Mouse (Mus musculus): ENCODE results near the gene Zhx3.

Zhx3 gene

GRCm38 (mm10) chr2:160729851-160730796 is 142.7 kb downstream of the Zhx3 start:
- no peak for DNase-seq (ENCODE audit: low spot score)

GRCm38 (mm10) chr2:160729436-160729835 is 143.4 kb downstream of the Zhx3 start:
- DNase-seq (ENCODE audit: low spot score): no peak

GRCm38 (mm10) chr2:160728972-160729371 is 143.8 kb downstream of the Zhx3 start:
- no peak for DNase-seq (ENCODE audit: low spot score)

GRCm38 (mm10) chr2:160725877-160726864 is 146.6 kb downstream of the Zhx3 start:
- no peak for DNase-seq (ENCODE audit: low spot score)

DNA sequence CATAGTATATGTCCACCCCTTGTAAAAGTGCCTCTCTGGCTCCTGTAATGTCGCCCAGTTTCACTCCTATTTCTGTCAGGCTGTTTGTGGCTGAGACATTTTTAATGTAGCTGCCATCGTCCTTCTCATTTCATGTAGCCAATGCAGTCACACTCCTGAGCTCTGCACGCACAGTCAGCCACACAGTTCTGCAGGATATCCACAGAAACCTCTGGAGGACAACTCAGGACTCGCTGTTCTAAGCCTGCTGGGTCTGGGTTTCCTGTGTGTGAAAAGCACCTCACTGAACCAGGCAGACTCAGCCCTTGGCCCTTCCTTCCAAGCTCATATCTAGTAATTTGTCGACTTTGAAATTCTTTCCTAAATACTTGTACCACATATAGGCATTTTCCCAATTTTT is 148.3 kb downstream of the Zhx3 start:
- no peak for DNase-seq (ENCODE audit: low spot score)

DNA sequence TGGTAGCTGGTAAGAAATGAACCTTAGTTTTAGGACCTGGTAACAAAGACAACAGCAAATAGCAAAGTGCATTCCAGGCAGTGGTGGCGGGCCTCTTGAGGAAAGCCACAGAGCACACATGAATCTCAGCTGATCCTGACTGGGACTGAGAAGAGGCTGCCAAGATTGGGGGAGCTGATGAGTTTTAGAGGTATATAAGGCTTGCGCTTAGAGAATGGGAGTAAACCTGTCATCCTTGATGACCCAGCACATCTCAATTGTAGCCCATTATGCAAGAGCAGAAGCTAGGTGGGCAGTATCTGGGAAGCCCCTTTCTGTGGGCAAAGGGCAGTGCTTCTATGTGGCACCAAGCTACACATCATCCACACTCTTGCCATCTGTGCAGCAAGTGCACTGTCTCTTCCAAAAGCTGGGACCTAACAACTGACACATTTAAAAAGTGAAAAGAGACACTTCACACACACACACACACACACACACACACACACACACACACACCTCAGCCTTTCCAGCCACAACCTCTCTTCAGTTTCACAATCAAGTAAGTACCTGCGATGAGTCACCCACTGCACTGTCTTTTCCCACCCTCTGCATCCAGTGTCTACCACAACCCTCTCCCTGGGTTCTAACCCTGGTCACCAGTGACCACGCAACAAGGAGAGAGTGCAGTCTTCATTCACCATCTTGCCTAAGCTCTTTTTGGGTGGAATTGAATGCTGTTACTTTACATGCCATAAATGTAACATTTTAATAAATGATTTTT is 149.0 kb downstream of the Zhx3 start:
- DNase-seq (ENCODE audit: low spot score): no peak

- no peak for DNase-seq (ENCODE audit: low spot score)
These were observed 150.1 kb downstream of the Zhx3 start for GRCm38 (mm10) chr2:160722714-160723113.

DNA sequence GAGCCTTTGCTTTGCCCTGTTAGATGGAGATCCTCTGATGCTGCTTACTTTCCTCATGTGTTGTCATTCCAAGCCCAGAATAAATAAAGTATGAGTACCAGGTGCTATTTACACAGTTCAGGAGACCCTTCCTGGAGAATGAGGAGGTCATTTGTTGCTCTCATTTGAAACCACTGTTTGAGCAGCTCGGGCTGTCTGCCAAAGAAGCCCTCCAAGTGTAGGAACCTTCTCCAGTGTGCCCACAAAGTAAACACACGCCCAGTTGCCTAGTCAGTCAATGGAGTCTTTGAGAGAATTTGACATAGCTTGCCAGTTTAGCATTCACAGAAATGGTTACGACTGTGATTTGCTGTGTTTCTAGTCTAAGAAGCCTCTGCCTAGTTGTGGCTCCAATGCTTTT is 154.0 kb downstream of the Zhx3 start:
- no peak for DNase-seq (ENCODE audit: low spot score)

DNA sequence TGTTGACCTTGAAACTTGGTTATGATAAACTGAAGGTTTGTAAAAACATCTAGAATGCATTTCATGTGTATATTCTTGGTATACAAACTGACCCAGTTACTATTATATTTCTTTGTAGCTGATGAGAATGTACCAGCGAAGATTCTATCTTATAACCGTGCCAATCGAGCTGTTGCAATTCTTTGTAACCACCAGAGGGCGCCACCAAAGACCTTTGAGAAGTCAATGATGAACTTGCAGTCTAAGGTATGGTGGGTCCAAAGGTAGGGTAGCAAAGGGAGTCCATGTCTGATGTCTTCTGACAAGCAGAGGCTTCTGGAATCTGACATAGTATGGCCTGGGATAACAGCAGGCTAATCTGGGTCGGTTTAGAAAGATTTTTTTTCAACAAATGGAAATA is 155.5 kb downstream of the Zhx3 start:
- DNase-seq (ENCODE audit: low spot score): no peak

DNA sequence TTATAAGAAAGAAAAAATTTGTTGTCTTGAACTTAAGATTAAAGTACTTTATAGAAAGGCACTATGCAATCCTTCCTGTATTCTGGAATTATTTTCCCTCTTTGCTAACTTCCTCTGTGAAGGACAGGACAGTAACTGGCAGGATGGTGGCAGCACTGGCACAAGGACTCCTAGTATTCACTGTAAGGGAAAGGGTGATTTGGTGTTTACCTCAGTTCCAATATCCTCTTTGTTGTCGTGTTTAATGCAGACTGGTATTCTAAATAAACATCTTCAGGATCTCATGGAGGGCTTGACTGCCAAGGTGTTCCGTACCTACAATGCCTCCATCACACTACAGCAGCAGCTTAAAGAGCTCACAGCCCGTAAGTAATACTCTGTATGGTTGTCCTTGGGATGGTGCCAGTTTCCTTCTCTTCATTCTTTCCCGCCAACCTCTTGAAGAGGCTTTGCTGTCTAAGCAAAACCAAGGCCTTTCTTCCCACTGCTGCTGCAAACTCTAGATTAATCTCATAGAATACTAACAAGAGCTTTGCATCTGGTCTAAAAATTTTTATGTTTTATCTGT is 157.3 kb downstream of the Zhx3 start:
- no peak for DNase-seq (ENCODE audit: low spot score)

GRCm38 (mm10) chr2:160707673-160708072 is 165.1 kb downstream of the Zhx3 start:
- no peak for DNase-seq (ENCODE audit: low spot score)

DNA sequence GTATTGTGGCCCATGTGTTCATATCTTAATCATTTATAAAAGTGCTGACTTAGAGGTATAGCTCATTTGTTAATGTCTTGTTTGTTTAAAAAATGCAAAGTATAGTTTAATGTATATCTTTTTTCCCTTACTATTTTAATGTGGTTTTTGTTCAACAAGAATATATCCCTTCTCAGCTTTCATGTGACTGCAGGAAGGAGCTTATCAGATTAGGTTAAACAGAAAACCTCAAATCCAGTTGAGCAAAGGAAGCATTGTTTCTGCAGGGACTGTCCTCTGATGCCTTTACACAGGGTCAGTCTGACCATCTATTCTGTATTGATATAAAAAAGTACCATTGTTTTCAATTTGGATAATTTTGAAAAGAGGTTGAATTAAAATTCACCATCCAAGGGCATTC is 170.0 kb downstream of the Zhx3 start:
- no peak for DNase-seq (ENCODE audit: low spot score)

DNA sequence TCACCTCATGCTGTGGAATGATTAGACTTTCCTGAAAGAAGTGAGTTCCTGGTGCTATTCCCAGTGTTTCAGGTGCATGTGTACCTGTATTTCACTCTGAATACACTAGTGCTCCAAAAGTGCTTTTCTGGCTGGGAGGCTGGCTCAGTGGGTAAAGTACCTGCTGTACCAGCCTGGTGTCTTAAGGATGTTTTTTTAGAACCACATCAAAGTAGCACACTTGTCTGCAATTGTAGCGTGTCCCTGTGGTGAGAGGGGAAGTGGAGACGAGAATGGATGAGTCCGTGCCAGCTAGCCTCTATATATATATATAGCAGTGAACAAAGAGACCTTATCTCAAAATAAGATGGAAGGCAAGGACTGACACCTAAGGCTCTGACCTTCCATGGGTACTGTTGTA is 171.2 kb downstream of the Zhx3 start:
- DNase-seq (ENCODE audit: low spot score): no peak

GRCm38 (mm10) chr2:160700271-160700670 is 172.5 kb downstream of the Zhx3 start:
- no peak for DNase-seq (ENCODE audit: low spot score)
